Mouse (Mus musculus) liver, adult 2 months (tissue): Measurements from ENCODE around the gene Eif4g3.

Source experiments
- CTCF ChIP-seq: fragments of 200-500 bp; IDR thresholded peaks from 2 replicates; pipeline ENCODE4 v1.5.1; 2011; ENCODE audit warnings: low read depth, low read length, control low read depth
- POLR2A ChIP-seq: fragments of 200-500 bp; IDR thresholded peaks from 2 replicates; pipeline ENCODE4 v1.6.1; 2011; ENCODE audit warnings: low read length, control low read depth; ENCODE audit not compliant: insufficient read depth; ENCODE audit errors: extremely low read depth

GRCm38 (mm10) chr4:138111858-138112257 is 119.0 kb downstream of the Eif4g3 start:
- no peak for TF ChIP-seq CTCF
- no peak for TF ChIP-seq POLR2A
